Comparison of ENCODE assay signal across 8 mouse cellular contexts in genomic region chr3:127789500-127790191, GRCm38 (mm10). TPM values are rescaled to one million over a fixed set of nuclear protein-coding genes. Genes with fewer than 3 reads are reported as not detected.
DNase-seq lines count a peak whose midpoint lies in the region; ATAC-seq and TF ChIP-seq lines count a peak whose summit lies in the region.

Gene Tifa (plus strand): TSS chr3:127789805.

- H3K4me3 ChIP-seq in hindbrain, postnatal 0 days (ENCODE audit: low read length): peak within 1 kb of the TSS; percentile 55

- intact Hi-C loops in left cerebral cortex, postnatal 25 days (cut with DNase I): no loop called here

- H3K4me1 ChIP-seq in hindbrain, postnatal 0 days (ENCODE audit: insufficient read depth, low read length): 0 out of 2 replicates have a peak, but pooled peaks cover 6% of the 10 kb centered on the region

- no peaks in the 10 kb centered on the region for H3K9me3 ChIP-seq in hindbrain, postnatal 0 days (ENCODE audit: low read length)

- peaks cover 6% of the 10 kb centered on the region; the same call in 1 of the 2 replicates for H3K27me3 ChIP-seq in hindbrain, postnatal 0 days (ENCODE audit: insufficient read depth, low read length)

- no peak for TF ChIP-seq CTCF in hindbrain, postnatal 0 days (IDR thresholded peaks at IDR 0.05; ENCODE audit: low read depth)

- H3K4me2 ChIP-seq in hindbrain, postnatal 0 days (ENCODE audit: low read depth, low read length): peak within 1 kb of the TSS; percentile 100

- WGBS in hindbrain, postnatal 0 days: 3% methylated on average over 44 of the region's 44 CpGs

- peak within 1 kb of the TSS; percentile 47 for H3K9ac ChIP-seq in hindbrain, postnatal 0 days (replicated peaks; ENCODE audit: low read length)

- ATAC-seq in hindbrain, postnatal 0 days: peak; percentile 67
- ATAC-seq in megakaryocyte progenitor cell, adult 5-6 weeks (replicated peaks; ENCODE audit: poor library complexity): peak; percentile 35

- peak; percentile 83 to 91 for DNase-seq in adrenal gland, adult (ENCODE audit: inconsistent age in 2 of 2, low spot score in 1 of 2)
- peak; percentile 37 to 42 for DNase-seq in cerebellum, postnatal 36 days
- peak; percentile 54 for DNase-seq in gastrocnemius, postnatal 10 days
- peak; percentile 32 for DNase-seq in hindbrain, postnatal 0 days (ENCODE audit: low spot score)
- DNase-seq in left cerebral cortex, postnatal 25 days (ENCODE audit: low spot score in 2 of 2): peak; percentile 34 to 59
- peak; percentile 62 to 63 for DNase-seq in right cerebral cortex, postnatal 10 days (ENCODE audit: low spot score in 2 of 2)
- DNase-seq in urinary bladder, postnatal 4 days (ENCODE audit: low spot score in 2 of 2): peak; percentile 63 to 67

- H3K36me3 ChIP-seq in hindbrain, postnatal 0 days (ENCODE audit: insufficient read depth, low read length): no peaks in the 10 kb centered on the region

- H3K27ac ChIP-seq in hindbrain, postnatal 0 days: peak within 1 kb of the TSS; percentile 26; the same call in 1 of the 2 replicates

RNA-seq across cellular contexts. Expression of gene Tifa, which starts in this region (rescaled TPM):
- 1 to 10 TPM; 1.7 to 2.7 TPM for total RNA-seq in gastrocnemius, postnatal 10 days (2021)
- total RNA-seq in hindbrain, postnatal 0 days (2014; rRNA removed): 1.7 and 1.9 TPM in 2 replicates
- polyA plus RNA-seq in hindbrain, postnatal 0 days (2015; fragmentation: Nextera tagmentation; extraction: Ambion mirVana): 3.6 and 3.8 TPM in 2 replicates
- 1 to 10 TPM; 5.5 to 6.0 TPM for total RNA-seq in left cerebral cortex, postnatal 25 days (2021)
- 56.4 and 60.7 TPM in 2 replicates for total RNA-seq in megakaryocyte progenitor cell, adult 5-6 weeks (2015)
- 53.6 and 57.0 TPM in 2 replicates for total RNA-seq in megakaryocyte progenitor cell, adult 5-6 weeks (2017)

Comparison
In these comparisons a context has a peak if more than half of its experiments do, and no peak if none do; other contexts are left out.
1. Peak in every context shown above with its lines: DNase-seq, ATAC-seq, H3K4me3 ChIP-seq and H3K27ac ChIP-seq.
2. RNA of gene Tifa (total RNA-seq): 53.6 to 60.7 TPM in megakaryocyte progenitor cell, adult 5-6 weeks; 5.5 to 6.0 TPM in left cerebral cortex, postnatal 25 days, 1.7 to 2.7 TPM in gastrocnemius, postnatal 10 days and 1.7 to 1.9 TPM in hindbrain, postnatal 0 days; every median in the first group is over 4 times any median in the second.
3. DNase-seq: peak in every context shown above with its lines; median percentile 87 in adrenal gland, adult; 65 in urinary bladder, postnatal 4 days; 62 in right cerebral cortex, postnatal 10 days; 54 in gastrocnemius, postnatal 10 days; 46 in left cerebral cortex, postnatal 25 days; 40 in cerebellum, postnatal 36 days; 32 in hindbrain, postnatal 0 days.